Mouse (Mus musculus) ES-E14 (cell line): ENCODE results near the gene Gm20481. TPM values are rescaled to one million over a fixed set of nuclear protein-coding genes. Genes with fewer than 3 reads are reported as not detected.

Source experiments
- DNase-seq: peaks from one replicate; pipeline ENCODE4 v3.0.0-alpha.2; 2013; ENCODE audit warnings: low read depth, low spot score
- H3K27ac ChIP-seq: 2 replicates; pipeline ENCODE4 v1.5.1; 2012; ENCODE audit warnings: low read depth, mild to moderate bottlenecking, low read length, moderate library complexity, mixed read lengths; ENCODE audit not compliant: poor library complexity, insufficient read depth, severe bottlenecking
- H3K36me3 ChIP-seq: 2 replicates; pipeline ENCODE4 v1.6.1; 2012; ENCODE audit warnings: mild to moderate bottlenecking, low read length, moderate library complexity, mixed read lengths; ENCODE audit not compliant: control insufficient read depth, poor library complexity, insufficient read depth, severe bottlenecking
- H3K4me1 ChIP-seq, 2 experiments: fragments of 150-350 bp in 1 of 2; sonication (generic) in 1 of 2; 2 replicates each; pipeline ENCODE4 v1.6.1; 2012; ENCODE audit warnings: low read length in 2 of 2, mild to moderate bottlenecking in 1 of 2, mixed read lengths in 1 of 2; ENCODE audit not compliant: control insufficient read depth in 2 of 2, insufficient read depth in 2 of 2, poor library complexity in 1 of 2
- H3K4me3 ChIP-seq, 2 experiments: fragments of 150-350 bp in 1 of 2; sonication (generic) in 1 of 2; 2 replicates each; pipeline ENCODE4 v1.5.1; 2012; ENCODE audit warnings: low read length in 2 of 2, low read depth in 1 of 2, mild to moderate bottlenecking in 1 of 2, mixed read lengths in 1 of 2; ENCODE audit not compliant: insufficient read depth in 1 of 2, poor library complexity in 1 of 2, severe bottlenecking in 1 of 2
- H3K9ac ChIP-seq: 2 replicates; pipeline ENCODE4 v1.6.1; 2012; ENCODE audit warnings: low read depth, mild to moderate bottlenecking, low read length, mixed read lengths; ENCODE audit not compliant: poor library complexity, insufficient read depth, severe bottlenecking
- H3K9me3 ChIP-seq: fragments of 150-350 bp; sonication (generic); 2 replicates; pipeline ENCODE4 v1.6.1; 2012; ENCODE audit warnings: low read depth, mild to moderate bottlenecking, low read length; ENCODE audit not compliant: control insufficient read depth, insufficient read depth
- CHD2 ChIP-seq: IDR thresholded peaks from 2 replicates; pipeline ENCODE4 v1.6.1; 2014; ENCODE audit warnings: mild to moderate bottlenecking, low read depth, low read length, inconsistent platforms
- HCFC1 ChIP-seq: IDR thresholded peaks from 2 replicates; pipeline ENCODE4 v1.6.1; 2012; ENCODE audit warnings: low read length, inconsistent platforms, borderline replicate concordance; ENCODE audit not compliant: insufficient read depth
- MAFK ChIP-seq: IDR thresholded peaks from 2 replicates; pipeline ENCODE4 v1.6.1; 2014; ENCODE audit warnings: mild to moderate bottlenecking, low read depth, low read length, inconsistent platforms; ENCODE audit not compliant: insufficient read depth
- ZC3H11A ChIP-seq: IDR thresholded peaks from 2 replicates; pipeline ENCODE4 v1.6.1; 2012; ENCODE audit warnings: low read depth, mild to moderate bottlenecking, inconsistent platforms, low read length, borderline replicate concordance
- ZNF384 ChIP-seq: IDR thresholded peaks from 2 replicates; pipeline ENCODE4 v1.6.1; 2012; ENCODE audit warnings: low read depth, low read length, inconsistent platforms
- in situ Hi-C, 2 experiments: fragments of 600-800 bp; cut with MboI; formaldehyde crosslinking; loops; one replicate each; pipeline ENCODE4 v1.15.1; 2025; ENCODE audit warnings: low sequenced_read_pairs in 2 of 2, inconsistent platforms in 1 of 2; ENCODE audit not compliant: unreplicated experiment in 2 of 2
- total RNA-seq: library from RNA; depleted of rRNA; stranded (reverse); fragments of 300-350 nt; gene quantifications from 2 replicates; pipeline ENCODE4 v1.2.3, GENCODE M21; 2012

Gene Gm20481
- total RNA-seq, 1 experiment = 1.9 TPM

DNA sequence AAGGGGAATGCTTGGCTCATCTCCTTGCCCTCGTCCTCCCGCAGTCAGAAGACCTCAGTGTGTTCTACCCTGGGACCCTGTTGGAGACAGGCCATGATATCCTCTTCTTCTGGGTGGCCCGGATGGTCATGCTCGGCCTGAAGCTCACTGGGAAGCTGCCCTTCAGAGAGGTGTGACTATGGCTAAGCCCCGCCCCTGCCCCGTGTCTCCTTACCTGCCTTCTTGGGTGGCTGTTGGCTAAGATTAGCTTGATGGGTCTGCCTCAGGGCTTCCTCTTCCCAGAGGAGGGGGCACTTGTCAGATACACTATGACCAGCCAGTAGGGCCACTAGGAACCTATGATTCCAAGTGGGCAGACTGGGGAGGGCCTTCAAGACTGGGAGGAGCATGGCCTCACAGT lies 43.5 kb downstream of the Gm20481 start:
- Histone ChIP-seq H3K9ac (no peak overlapping the region), H3K9me3 (no peaks in the 10 kb centered on the region), H3K4me3 (no peak overlapping the region), H3K27ac (no peak overlapping the region), H3K4me1 (peaks cover 0 to 8% of the 10 kb centered on the region in 2 experiments; a peak in 1 of 4 replicates), H3K36me3 (peaks cover 79% of the 10 kb centered on the region)
- TF ChIP-seq MAFK = no peak
- TF ChIP-seq HCFC1 = no peak
- no peak for TF ChIP-seq ZC3H11A
- no peak for TF ChIP-seq ZNF384
- no peak for TF ChIP-seq CHD2
- in situ Hi-C loops = loop anchor here in 1 of 2 experiments (25.0 kb wide), 1 partner anchor 99 kb away; the partner anchor contains the start of genes Csnk2b, Gpank1, Ly6g5b and Ly6g5c
- no peak for DNase-seq

DNA sequence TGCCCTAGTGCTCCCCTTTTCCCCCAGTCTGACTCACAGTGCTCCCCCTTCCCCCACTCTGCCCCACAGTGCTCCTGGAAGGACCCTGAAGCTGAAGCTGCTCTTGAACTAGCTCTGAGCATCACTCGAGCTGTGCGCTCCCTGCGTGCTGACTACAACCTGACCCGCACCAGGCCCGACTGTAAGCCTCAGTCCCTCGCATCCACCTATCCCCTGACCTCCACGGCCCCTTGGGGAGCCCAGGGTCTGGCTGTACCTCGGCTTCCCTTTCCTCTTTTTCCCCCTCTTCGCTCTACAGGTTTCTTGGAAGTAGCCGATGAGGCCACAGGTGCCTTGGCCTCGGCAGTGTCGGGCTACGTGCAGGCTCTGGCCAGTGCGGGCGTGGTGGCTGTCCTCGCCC lies 45.6 kb downstream of the Gm20481 start:
- no peak overlapping the region for H3K9ac ChIP-seq
- no peak for DNase-seq
- no peak overlapping the region for H3K27ac ChIP-seq
- H3K9me3 ChIP-seq = no peaks in the 10 kb centered on the region
- no peak for TF ChIP-seq HCFC1
- TF ChIP-seq CHD2 = no peak
- TF ChIP-seq ZNF384 = no peak
- no peak for TF ChIP-seq MAFK
- in situ Hi-C loops = loop anchor here in 1 of 2 experiments (25.0 kb wide), 1 partner anchor 97 kb away; the partner anchor contains the start of genes Csnk2b, Gpank1, Ly6g5b and Ly6g5c
- peaks cover 64% of the 10 kb centered on the region for H3K36me3 ChIP-seq
- H3K4me1 ChIP-seq = peaks cover 0 to 8% of the 10 kb centered on the region in 2 experiments; a peak in 1 of 4 replicates
- no peak overlapping the region; a peak in 1 of 4 replicates for H3K4me3 ChIP-seq

DNA sequence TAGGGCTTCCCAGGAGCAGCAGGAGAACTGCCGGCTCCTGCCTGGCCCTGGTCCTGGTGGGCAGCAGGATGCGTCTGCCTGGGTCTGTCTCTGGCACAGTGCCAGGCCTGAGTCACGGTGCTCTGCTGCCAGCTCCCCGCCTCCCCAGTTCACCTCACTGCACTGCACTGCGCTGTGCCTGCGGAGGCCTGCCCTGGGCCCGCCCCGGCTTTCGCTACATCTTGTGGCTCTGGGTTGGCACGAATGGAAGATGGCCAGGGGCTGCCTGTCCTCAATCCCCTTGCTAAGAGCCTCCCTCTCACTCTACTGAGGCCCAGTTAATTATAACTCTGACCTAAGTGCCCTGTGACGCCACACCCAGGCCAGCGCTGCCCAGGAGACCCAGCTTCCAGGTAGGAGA lies 46.7 kb downstream of the Gm20481 start, which contains the start of gene Vwa7:
TSS of gene Vwa7 (plus strand) at position 204 of the 400 bp plus-strand sequence.
- DNase-seq = no peak
- Histone ChIP-seq H3K9ac (no peak within 1 kb of the TSS), H3K9me3 (no peaks in the 10 kb centered on the region), H3K4me3 (no peak within 1 kb of the TSS; a peak in 1 of 4 replicates), H3K27ac (no peak within 1 kb of the TSS), H3K36me3 (peaks cover 53% of the 10 kb centered on the region), H3K4me1 (peaks cover 0 to 10% of the 10 kb centered on the region in 2 experiments; a peak in 1 of 4 replicates)
- TF ChIP-seq ZNF384 (no peak), HCFC1 (no peak), ZC3H11A (no peak), CHD2 (no peak), MAFK (no peak)
- in situ Hi-C loops = loop anchor here in 1 of 2 experiments (25.0 kb wide), 1 partner anchor 96 kb away; the partner anchor contains the start of genes Csnk2b, Gpank1, Ly6g5b and Ly6g5c

DNA sequence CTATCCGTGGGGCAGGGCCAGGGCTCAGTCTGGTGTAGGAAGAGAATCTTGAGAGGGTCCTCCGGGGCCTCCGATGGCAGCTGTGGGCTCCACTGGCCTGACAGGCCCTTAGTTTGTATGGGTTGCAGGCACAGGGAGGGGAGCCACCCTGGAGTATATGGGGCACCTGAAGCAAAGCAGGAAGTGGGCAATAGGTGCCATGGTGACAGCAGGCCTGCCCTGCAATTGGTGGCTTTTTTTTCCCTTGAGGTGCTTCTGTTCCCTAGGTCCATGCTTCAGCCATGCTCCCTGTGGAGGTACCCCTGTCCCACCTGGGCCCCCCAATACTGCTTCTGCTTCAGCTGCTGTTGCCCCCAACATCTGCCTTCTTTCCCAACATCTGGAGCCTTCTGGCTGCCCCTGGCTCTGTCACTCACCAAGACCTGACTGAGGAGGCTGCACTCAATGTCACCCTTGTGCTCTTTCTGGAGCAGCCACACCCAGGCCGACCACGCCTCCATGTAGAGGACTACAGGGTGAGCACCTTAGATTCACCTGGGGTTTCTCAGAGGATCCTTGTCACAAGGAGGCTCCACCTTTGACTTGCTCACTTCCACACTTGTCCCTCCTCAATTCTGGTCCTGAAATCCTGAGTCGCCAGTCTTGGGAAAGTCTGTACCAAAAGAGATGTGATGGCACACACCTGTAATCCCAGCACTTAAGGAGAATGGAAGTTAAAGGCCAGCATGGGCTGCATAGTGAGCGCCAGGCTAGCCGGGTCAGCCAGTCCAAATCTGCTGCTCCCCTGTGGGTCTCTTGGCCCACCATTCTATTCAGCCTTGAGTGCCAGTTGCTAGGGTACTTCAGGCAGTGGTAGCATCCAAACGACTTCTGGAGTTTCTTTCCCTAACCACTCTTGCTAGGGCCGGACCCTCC lies 47.3 kb downstream of the Gm20481 start:
- no peaks in the 10 kb centered on the region for H3K9me3 ChIP-seq
- TF ChIP-seq CHD2 (no peak), ZNF384 (no peak), ZC3H11A (no peak), HCFC1 (no peak), MAFK (no peak)
- DNase-seq = no peak
- H3K27ac ChIP-seq = no peak overlapping the region
- H3K4me1 ChIP-seq = peaks cover 2 to 14% of the 10 kb centered on the region in 2 experiments; a peak in 2 of 4 replicates
- peaks cover 47% of the 10 kb centered on the region for H3K36me3 ChIP-seq
- in situ Hi-C loops = loop anchor here in 1 of 2 experiments (25.0 kb wide), 1 partner anchor 95 kb away; the partner anchor contains the start of genes Csnk2b, Gpank1, Ly6g5b and Ly6g5c
- H3K4me3 ChIP-seq = no peak overlapping the region
- H3K9ac ChIP-seq = no peak overlapping the region
